Mouse (Mus musculus): ENCODE results near the gene Anxa3.
A peak's percentile ranks its signal among the peaks of the same experiment; 100 is the strongest.

Gene Anxa3

GRCm38 (mm10) chr5:96792936-96793718 lies at the start of gene Anxa3:
Anxa3 (plus strand) TSS chr5:96793339.
- DNase-seq (ENCODE audit: low read depth, low spot score) = peak; percentile 93

- no peak for DNase-seq (ENCODE audit: low read depth, low spot score)
Measured at GRCm38 (mm10) chr5:96747195-96747984, 45.7 kb upstream of the Anxa3 start.

GRCm38 (mm10) chr5:96757615-96758014 lies 35.5 kb upstream of the Anxa3 start:
- DNase-seq (ENCODE audit: low read depth, low spot score) = no peak

DNA sequence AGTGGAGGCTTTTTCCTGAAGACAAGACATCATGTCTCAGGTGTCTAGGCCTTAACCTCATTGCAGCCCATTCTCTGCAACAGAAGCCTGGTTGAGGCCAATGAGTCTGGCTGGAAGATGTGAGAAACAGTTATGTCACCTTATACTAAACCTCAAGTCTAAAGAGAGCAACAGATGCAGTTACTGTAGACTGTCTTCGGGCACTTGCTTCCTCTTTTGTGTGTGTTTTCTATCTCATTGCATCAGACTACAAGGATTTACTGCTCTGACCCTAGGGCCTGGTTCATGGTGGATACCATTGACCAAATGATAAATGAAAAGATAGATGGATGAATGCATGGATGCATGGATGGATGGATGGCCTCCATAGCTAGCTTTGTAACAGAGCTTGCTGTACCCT lies 31.1 kb upstream of the Anxa3 start:
- DNase-seq (ENCODE audit: low read depth, low spot score) = no peak

DNA sequence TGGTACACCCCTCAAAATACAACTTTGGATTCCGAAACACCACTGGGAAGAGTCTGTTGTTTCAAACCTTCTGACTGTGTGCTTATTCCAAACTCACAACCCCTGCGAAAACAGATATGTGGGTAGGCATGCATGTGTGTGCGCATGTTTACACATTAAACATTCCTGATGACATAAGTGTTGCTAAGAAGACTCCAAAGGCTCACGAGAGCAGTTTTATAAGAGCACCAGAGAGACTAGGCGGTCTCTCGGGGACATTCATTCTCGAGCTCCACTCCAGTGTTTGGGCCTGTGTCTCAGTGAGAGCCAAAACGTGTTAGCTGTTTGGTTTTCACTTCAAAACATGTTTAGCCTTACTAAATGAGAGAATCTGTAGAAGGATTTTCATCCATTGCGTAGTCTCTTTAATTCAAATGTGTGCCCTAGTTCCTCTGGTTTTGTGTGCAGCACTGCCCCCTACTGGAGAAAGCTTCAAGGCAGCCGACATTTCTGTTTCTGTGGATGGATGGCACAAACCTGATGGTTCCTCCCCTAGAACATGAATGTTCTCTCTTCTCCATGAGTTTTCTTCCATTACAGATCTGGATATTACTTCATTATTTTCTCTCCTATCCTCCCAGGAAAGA lies 24.2 kb upstream of the Anxa3 start:
- peak; percentile 63 for DNase-seq (ENCODE audit: low read depth, low spot score)

- peak; percentile 33 for DNase-seq (ENCODE audit: low read depth, low spot score)
Measured at GRCm38 (mm10) chr5:96783506-96784288, 9.4 kb upstream of the Anxa3 start.

GRCm38 (mm10) chr5:96785096-96785495 lies 8.0 kb upstream of the Anxa3 start:
- no peak for DNase-seq (ENCODE audit: low read depth, low spot score)

GRCm38 (mm10) chr5:96792422-96792821 lies 717 bp upstream of the Anxa3 start:
- peak; percentile 59 for DNase-seq (ENCODE audit: low read depth, low spot score)

- no peak for DNase-seq (ENCODE audit: low read depth, low spot score)
Measured at GRCm38 (mm10) chr5:96793953-96794635, 955 bp downstream of the Anxa3 start.

- DNase-seq (ENCODE audit: low read depth, low spot score) = no peak
Measured at GRCm38 (mm10) chr5:96795752-96796151, 2.6 kb downstream of the Anxa3 start.

DNA sequence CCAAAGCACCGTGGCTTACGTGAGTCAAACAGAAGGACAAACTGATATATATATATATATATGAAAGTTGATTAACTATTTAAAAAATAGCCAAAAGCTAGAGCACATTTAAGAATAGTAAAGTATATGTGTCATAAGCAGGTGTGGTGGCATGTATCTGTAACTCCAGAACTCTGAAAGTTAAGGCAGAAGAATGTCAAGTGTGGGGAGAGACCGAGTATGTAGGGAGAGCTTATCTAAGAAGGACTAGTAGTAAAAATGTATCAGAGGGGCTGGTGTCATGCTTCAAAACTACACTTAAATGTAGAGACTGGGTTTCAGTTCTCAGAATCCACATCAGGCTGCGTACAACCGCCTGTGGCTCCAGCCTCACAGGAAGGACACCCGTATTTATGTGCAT lies 4.3 kb downstream of the Anxa3 start:
- no peak for DNase-seq (ENCODE audit: low read depth, low spot score)

DNA sequence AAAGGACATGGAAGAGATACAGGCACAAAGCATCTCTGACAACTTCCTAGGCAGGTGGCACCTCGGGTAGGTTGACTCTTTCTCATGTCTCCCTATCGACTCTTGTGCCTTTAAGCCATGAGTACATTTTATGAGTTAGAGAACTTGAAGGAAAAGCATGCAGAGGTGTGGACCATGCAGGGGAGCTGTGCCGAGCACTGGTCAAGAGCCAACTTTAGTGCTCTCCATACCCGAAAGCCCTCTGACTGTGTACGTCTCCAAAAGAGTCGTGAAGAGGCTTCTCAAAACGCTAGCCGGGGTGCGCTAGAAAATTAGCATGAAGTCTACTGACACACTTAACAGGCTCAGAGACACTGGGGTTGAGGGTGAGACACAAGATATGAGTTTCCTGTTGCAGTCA lies 6.0 kb downstream of the Anxa3 start:
- no peak for DNase-seq (ENCODE audit: low read depth, low spot score)

- no peak for DNase-seq (ENCODE audit: low read depth, low spot score)
Measured at GRCm38 (mm10) chr5:96799969-96800368, 6.8 kb downstream of the Anxa3 start.

DNA sequence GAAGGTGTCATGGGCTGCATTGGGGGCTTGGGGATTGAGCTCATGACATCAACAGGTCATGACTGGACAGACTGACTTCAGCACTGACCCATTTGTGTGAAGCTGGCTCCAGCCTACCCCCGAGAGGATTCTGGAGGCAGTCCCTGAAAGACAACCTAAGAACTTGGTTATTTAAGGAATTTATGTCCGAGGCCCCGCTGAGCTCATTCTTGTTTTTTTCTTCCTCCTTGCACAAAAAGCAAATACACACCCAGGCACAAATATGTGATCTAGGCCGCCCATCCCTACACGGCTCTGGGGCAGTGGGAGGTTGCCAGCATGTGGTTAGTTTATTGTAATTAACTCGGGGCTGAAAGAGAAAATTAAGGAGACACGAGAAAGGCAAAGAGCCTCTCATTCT lies 9.0 kb downstream of the Anxa3 start:
- peak; percentile 77 for DNase-seq (ENCODE audit: low read depth, low spot score)

GRCm38 (mm10) chr5:96803091-96803490 lies 10.0 kb downstream of the Anxa3 start:
- peak; percentile 33 for DNase-seq (ENCODE audit: low read depth, low spot score)

DNA sequence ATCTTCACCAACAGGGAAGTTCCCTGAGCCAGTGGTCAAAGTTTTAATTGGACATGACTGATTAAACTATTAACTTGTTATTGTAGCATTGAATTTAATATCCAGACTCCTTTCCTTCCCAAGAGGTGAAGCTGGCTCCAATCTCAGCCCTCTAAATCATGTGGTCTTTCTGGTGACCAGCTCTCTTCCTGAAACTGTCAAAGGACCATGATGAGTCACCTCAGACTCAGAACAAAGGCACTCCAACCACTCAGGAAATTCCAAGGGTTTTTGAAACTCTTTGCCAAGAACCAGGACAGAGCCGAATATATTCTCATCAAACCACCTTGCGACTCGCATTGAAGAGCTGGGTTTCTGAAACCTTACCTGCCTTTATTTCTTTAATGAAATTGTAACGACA lies 11.2 kb downstream of the Anxa3 start:
- DNase-seq (ENCODE audit: low read depth, low spot score) = no peak

GRCm38 (mm10) chr5:96804813-96805212 lies 11.7 kb downstream of the Anxa3 start:
- no peak for DNase-seq (ENCODE audit: low read depth, low spot score)

- DNase-seq (ENCODE audit: low read depth, low spot score) = peak; percentile 50
Measured at GRCm38 (mm10) chr5:96810620-96811019, 17.5 kb downstream of the Anxa3 start.

DNA sequence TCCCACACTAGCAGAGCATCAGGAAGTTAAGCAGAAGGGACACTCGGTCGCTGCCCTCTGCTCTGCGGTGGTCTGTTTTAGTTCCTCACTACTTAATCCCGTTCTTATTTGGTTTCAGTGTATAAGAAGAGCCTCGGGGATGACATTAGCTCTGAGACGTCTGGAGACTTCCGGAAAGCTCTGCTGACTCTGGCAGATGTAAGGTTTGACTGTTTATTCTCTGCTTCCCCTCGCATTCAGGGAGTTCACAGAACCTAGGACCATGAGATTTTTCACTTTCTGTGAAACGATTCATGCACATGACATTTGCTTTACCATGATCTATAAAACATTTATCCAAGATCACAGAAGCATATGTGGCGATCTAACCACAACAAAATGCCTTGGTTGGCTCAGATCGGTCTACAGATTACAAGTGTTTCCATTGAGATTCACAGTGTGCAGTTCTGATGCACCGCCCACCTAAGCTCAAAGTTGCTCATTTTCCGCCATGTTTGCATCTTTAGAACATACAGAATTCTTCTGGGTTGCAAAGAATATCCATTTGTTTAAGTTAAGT lies 31.7 kb downstream of the Anxa3 start:
- DNase-seq (ENCODE audit: low read depth, low spot score) = no peak

GRCm38 (mm10) chr5:96827176-96827575 lies 34.0 kb downstream of the Anxa3 start:
- no peak for DNase-seq (ENCODE audit: low read depth, low spot score)

DNA sequence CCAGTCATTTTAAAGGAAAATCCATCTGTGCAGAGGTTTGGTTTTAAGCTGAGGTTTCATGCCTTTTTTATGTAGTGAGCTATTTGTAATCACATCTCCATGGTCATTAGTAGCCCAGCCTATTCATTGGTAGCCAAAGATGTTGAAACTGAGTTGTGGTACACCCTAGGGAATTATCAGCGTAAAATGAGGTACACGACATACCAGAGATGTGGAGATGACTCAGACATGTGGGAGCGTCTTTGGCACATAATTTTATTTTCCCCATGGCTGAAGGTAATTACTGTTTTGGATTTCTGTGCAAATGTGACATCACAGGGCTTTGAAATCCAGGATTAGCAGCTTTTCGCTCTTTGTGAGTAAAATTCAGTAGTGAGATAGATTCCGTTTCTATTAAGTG lies 41.2 kb downstream of the Anxa3 start:
- no peak for DNase-seq (ENCODE audit: low read depth, low spot score)

All from ZHBTc4 (cell line).